Mouse (Mus musculus) spleen, adult 2 months (tissue): Measurements from ENCODE around the gene Mga.

Source experiments
- CTCF ChIP-seq: fragments of 200-500 bp; IDR thresholded peaks from 2 replicates; pipeline ENCODE4 v1.5.1; 2011; ENCODE audit warnings: mild to moderate bottlenecking, inconsistent platforms; ENCODE audit not compliant: insufficient read depth, insufficient read length, insufficient replicate concordance; ENCODE audit errors: extremely low read depth
- POLR2A ChIP-seq: fragments of 200-500 bp; IDR thresholded peaks from 2 replicates; pipeline ENCODE4 v1.6.1; 2011; ENCODE audit warnings: low read depth, low read length, inconsistent platforms

- no peak for TF ChIP-seq CTCF
- no peak for TF ChIP-seq POLR2A
These were observed 43.2 kb upstream of the Mga start for GRCm38 (mm10) chr2:119853811-119854210.
